Mouse (Mus musculus) C2C12 (cell line): Measurements from ENCODE around the gene Agtrap.

Source experiments
- CEBPB ChIP-seq: IDR thresholded peaks from one replicate; pipeline ENCODE4 v1.6.1; 2011; ENCODE audit warnings: low read depth, mild to moderate bottlenecking, control low read depth, moderate library complexity
- CTCF ChIP-seq: IDR thresholded peaks from one replicate; pipeline ENCODE4 v1.5.1; 2011; ENCODE audit not compliant: control insufficient read depth, insufficient read depth, insufficient read length
- MYOG ChIP-seq: IDR thresholded peaks from one replicate; pipeline ENCODE4 v1.6.1; 2011; ENCODE audit not compliant: control insufficient read depth, insufficient read length; ENCODE audit errors: extremely low read depth
- USF1 ChIP-seq: IDR thresholded peaks from one replicate; pipeline ENCODE4 v1.6.1; 2011; ENCODE audit warnings: low read depth, mild to moderate bottlenecking, control low read depth, moderate library complexity

GRCm38 (mm10) chr4:148052976-148053375, 34.9 kb downstream of the Agtrap start:
- TF ChIP-seq CTCF: no peak
- no peak for TF ChIP-seq USF1
- TF ChIP-seq CEBPB: no peak
- no peak for TF ChIP-seq MYOG
